Mouse (Mus musculus) urinary bladder, postnatal 4 days (tissue): ENCODE data around the gene Acd.

Source experiments
- DNase-seq, 2 experiments: peaks; one replicate each; pipeline ENCODE4 v3.0.0; 2021 to 2022; ENCODE audit warnings: low spot score in 2 of 2

Acd gene

GRCm38 (mm10) chr8:105700966-105701824 is at the start of gene Acd, which contains the start of gene Pard6a:
TSS of gene Acd (minus strand) at chr8:105701102.
TSS of gene Pard6a (plus strand) at chr8:105701148.
- DNase-seq = peak; percentile 91 to 96

- DNase-seq = peak; percentile 36 to 77
These were observed 49.7 kb upstream of the Acd start for GRCm38 (mm10) chr8:105750606-105751005.

GRCm38 (mm10) chr8:105743301-105743700 is 42.4 kb upstream of the Acd start:
- DNase-seq = no peak

- no peak for DNase-seq
These were observed 38.3 kb upstream of the Acd start for GRCm38 (mm10) chr8:105739216-105739615.

GRCm38 (mm10) chr8:105732186-105732585 is 31.3 kb upstream of the Acd start:
- no peak for DNase-seq

GRCm38 (mm10) chr8:105727397-105728124 is 26.7 kb upstream of the Acd start:
- DNase-seq = no peak

- DNase-seq = no peak
These were observed 24.8 kb upstream of the Acd start for GRCm38 (mm10) chr8:105725726-105726125.

GRCm38 (mm10) chr8:105722861-105723260 is 22.0 kb upstream of the Acd start:
- DNase-seq = no peak

- no peak for DNase-seq
These were observed 18.7 kb upstream of the Acd start for GRCm38 (mm10) chr8:105719637-105720036.

GRCm38 (mm10) chr8:105716302-105716945 is 15.5 kb upstream of the Acd start:
- no peak for DNase-seq

GRCm38 (mm10) chr8:105715042-105715441 is 14.1 kb upstream of the Acd start:
- DNase-seq = no peak

GRCm38 (mm10) chr8:105714139-105714538 is 13.2 kb upstream of the Acd start:
- peak; percentile 70 to 90 for DNase-seq

- DNase-seq = no peak
These were observed 11.4 kb upstream of the Acd start for GRCm38 (mm10) chr8:105712286-105712685.

GRCm38 (mm10) chr8:105709317-105709716 is 8.4 kb upstream of the Acd start:
- DNase-seq = no peak

GRCm38 (mm10) chr8:105708675-105709074 is 7.8 kb upstream of the Acd start:
- DNase-seq = no peak

- peak; percentile 77 to 84 for DNase-seq
These were observed 6.8 kb upstream of the Acd start, which contains the start of the genes 4933405L10Rik and Enkd1 for GRCm38 (mm10) chr8:105707498-105708403. TSS of gene 4933405L10Rik (plus strand) at chr8:105707655. TSS of gene Enkd1 (minus strand) at chr8:105708210.

GRCm38 (mm10) chr8:105706426-105706825 is 5.5 kb upstream of the Acd start:
- no peak for DNase-seq

- DNase-seq = no peak
These were observed 4.1 kb upstream of the Acd start for GRCm38 (mm10) chr8:105704955-105705354.

GRCm38 (mm10) chr8:105704146-105704812 is 3.4 kb upstream of the Acd start:
- DNase-seq = no peak

- no peak for DNase-seq
These were observed 2.0 kb upstream of the Acd start for GRCm38 (mm10) chr8:105702731-105703415.
